Mouse (Mus musculus) heart, embryonic 10.5 days (tissue): ENCODE results near the gene Gpr19. TPM values are rescaled to one million over a fixed set of nuclear protein-coding genes. Genes with fewer than 3 reads are reported as not detected.
A peak's percentile ranks its signal among the peaks of the same experiment; 100 is the strongest.

Experiments
- DNase-seq: peaks from one replicate; pipeline ENCODE4 v3.0.0-alpha.2; 2017; ENCODE audit warnings: low spot score
- H3K27ac ChIP-seq: fragments of 300-500 bp; sonication (generic); 2 replicates; pipeline ENCODE4 v1.5.1; 2016; ENCODE audit warnings: mild to moderate bottlenecking
- H3K27me3 ChIP-seq: fragments of 300-500 bp; sonication (generic); 2 replicates; pipeline ENCODE4 v1.6.1; 2016; ENCODE audit warnings: mild to moderate bottlenecking; ENCODE audit not compliant: poor library complexity, insufficient read depth, severe bottlenecking
- H3K36me3 ChIP-seq: fragments of 300-500 bp; sonication (generic); 2 replicates; pipeline ENCODE4 v1.6.1; 2016; ENCODE audit warnings: mild to moderate bottlenecking, moderate library complexity
- H3K4me1 ChIP-seq: fragments of 300-500 bp; sonication (generic); 2 replicates; pipeline ENCODE4 v1.6.1; 2016; ENCODE audit warnings: mild to moderate bottlenecking
- H3K4me3 ChIP-seq: fragments of 300-500 bp; sonication (generic); 2 replicates; pipeline ENCODE4 v1.5.1; 2016; ENCODE audit warnings: mild to moderate bottlenecking, moderate library complexity
- H3K9me3 ChIP-seq: fragments of 300-500 bp; sonication (generic); 2 replicates; pipeline ENCODE4 v1.6.1; 2016; ENCODE audit warnings: mild to moderate bottlenecking, moderate library complexity
- WGBS: fragments of 180-500 bp; shearing (Covaris S2); methylation state at CpG from one replicate; pipeline ENCODE4 v1.1.7; 2016; 5-methylcytosine and 5-hydroxymethylcytosine counted together
- polyA plus RNA-seq: library from polyadenylated mRNA; unstranded; fragments of >200 nt; fragmentation: Nextera tagmentation; extraction: Ambion mirVana; gene quantifications from 2 replicates; pipeline ENCODE4 v1.2.1, GENCODE M21; 2016

Gene Gpr19
- polyA plus RNA-seq, 1 experiment from 2014 or later, result 9.0 TPM

DNA sequence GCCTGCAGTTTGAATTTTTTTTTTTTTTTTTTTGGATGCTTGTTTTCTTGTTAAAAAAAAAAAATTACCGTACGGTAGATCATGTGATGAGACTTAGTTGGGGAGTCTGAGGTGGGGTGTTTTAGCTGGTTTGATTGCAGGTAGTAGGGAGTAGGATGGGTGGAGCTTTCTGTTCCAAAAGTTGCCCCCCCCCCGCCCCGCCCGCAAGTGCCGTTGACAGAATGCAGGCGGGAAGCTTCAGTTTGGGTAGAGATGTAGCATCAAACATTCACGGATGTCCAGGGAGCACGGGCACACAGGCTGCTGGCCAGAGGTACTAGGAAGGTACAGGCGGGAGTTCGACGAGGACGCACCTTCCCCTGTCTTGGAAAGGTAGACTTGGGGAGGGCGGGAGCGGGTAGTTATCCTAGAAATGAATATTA is 30.5 kb upstream of the Gpr19 start:
- Histone ChIP-seq H3K4me3 (peak overlapping the region; percentile 70), H3K36me3 (0 out of 2 replicates have a peak, but pooled peaks cover 4% of the 10 kb centered on the region), H3K27ac (peak overlapping the region; percentile 95), H3K9me3 (no peaks in the 10 kb centered on the region), H3K4me1 (peaks cover 29% of the 10 kb centered on the region), H3K27me3 (no peaks in the 10 kb centered on the region)
- DNase-seq, result peak; percentile 83
- 1% methylated on average over 15 of the region's 15 CpGs for WGBS

- Histone ChIP-seq H3K4me3 (peak overlapping the region; percentile 70), H3K27me3 (no peaks in the 10 kb centered on the region), H3K4me1 (peaks cover 33% of the 10 kb centered on the region), H3K27ac (peak overlapping the region; percentile 95), H3K36me3 (0 out of 2 replicates have a peak, but pooled peaks cover 9% of the 10 kb centered on the region), H3K9me3 (no peaks in the 10 kb centered on the region)
- peak; percentile 96 for DNase-seq
- under 1% methylated on average over 63 of the region's 63 CpGs for WGBS
Observed at GRCm38 (mm10) chr6:134928096-134928888, 29.9 kb upstream of the Gpr19 start.

- no peak for DNase-seq
- Histone ChIP-seq H3K27me3 (no peaks in the 10 kb centered on the region), H3K4me1 (peaks cover 39% of the 10 kb centered on the region), H3K36me3 (0 out of 2 replicates have a peak, but pooled peaks cover 11% of the 10 kb centered on the region), H3K27ac (peak overlapping the region; percentile 95), H3K4me3 (peak overlapping the region; percentile 70), H3K9me3 (no peaks in the 10 kb centered on the region)
- 1% methylated on average over 13 of the region's 13 CpGs for WGBS
Observed at GRCm38 (mm10) chr6:134927595-134928095, 29.3 kb upstream of the Gpr19 start.

DNA sequence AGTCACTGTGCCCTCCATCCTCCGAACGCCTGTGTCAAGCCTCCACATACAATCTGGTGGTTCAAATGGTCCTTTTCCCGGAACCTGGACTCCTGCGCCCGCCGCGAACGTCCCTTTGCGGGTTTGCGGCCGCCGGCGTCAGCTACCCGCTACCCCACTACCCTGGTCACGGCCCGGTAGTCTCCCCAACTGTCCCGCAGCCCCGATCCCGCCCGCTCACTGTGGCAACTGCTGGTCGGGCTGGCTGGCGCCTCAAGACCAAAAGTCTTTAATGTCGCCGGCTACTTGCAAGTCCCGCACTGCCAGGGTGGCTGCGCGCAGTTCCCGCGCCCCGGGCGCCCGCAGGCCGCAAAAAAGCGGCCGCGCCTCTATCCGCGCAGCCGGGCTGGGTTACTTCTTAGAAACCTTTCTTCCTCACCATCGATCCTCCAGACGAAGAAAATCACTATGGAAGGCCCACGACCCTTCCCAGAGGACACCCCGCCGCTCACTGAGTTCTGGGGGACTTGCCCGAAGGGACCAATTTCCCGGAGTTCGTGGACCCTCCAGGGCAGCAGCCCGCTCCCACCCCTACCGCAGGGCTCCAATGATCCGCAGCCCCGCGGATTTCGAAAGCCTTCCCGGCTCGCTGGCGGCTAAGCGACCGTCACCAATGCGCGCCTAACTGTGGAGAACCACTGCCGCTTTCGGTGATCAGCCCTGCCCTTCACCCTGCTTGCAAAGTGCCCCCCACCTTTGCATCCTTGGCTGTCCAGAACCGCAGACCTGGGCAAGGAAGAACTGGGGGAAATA is 28.6 kb upstream of the Gpr19 start:
- Histone ChIP-seq H3K36me3 (0 out of 2 replicates have a peak, but pooled peaks cover 11% of the 10 kb centered on the region), H3K4me3 (peak overlapping the region; percentile 70), H3K27me3 (no peaks in the 10 kb centered on the region), H3K9me3 (no peaks in the 10 kb centered on the region), H3K4me1 (peaks cover 46% of the 10 kb centered on the region), H3K27ac (peak overlapping the region; percentile 95)
- WGBS, result under 1% methylated on average over 62 of the region's 63 CpGs
- peak; percentile 88 for DNase-seq

DNA sequence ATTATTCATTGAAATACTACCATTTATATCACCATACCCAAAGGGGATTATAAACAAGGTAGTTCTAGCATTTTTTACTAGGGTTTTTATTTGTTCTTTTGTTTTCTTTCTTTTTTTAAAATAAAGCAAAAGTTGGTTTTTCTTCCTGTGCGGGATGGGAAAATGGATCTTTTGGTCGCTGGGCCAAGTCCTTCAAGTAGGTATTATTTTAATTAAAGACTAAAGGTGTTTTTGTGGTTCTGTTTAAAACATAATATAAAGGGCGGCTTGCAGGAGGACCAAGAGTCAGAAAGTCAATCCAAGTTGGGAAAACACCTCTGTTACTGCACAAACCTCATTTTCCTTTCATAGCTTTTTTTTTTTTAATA is 27.9 kb upstream of the Gpr19 start:
- H3K36me3 ChIP-seq, result 0 out of 2 replicates have a peak, but pooled peaks cover 11% of the 10 kb centered on the region
- peak overlapping the region; percentile 95 for H3K27ac ChIP-seq
- DNase-seq, result no peak
- peak overlapping the region; percentile 70 for H3K4me3 ChIP-seq
- peaks cover 50% of the 10 kb centered on the region for H3K4me1 ChIP-seq
- no peaks in the 10 kb centered on the region for H3K27me3 ChIP-seq
- WGBS, result 12% methylated on average over 3 of the region's 3 CpGs
- no peaks in the 10 kb centered on the region for H3K9me3 ChIP-seq

DNA sequence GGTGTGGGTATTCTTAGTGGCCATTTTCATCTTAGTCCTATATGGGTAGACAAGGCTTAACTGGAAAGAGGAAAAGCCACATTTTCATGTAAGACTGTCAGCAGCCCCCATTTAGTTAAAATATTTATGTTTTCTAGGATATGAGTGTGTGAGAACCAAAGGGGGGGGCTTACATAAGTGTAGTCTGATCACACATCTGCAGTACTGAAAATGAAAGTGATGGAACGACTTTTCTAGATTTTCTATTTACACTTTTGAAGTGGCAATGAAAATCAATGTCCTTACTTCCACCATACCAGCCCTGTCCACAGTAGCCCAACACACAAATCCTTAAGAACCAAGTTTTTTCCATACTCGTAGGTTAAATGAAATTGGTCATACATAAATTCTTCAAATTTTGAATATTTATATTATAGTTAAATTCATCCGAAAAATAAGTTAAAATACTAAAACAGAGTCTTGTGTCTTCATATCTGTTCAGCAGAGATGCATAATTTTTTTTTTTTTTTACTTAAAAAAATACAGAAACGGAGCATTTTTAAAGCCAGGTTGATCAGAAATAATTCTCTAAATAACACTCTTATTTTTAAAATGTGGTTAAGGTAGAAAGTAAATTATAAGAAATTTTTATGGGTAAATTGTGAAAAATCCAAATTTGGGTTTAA is 27.4 kb upstream of the Gpr19 start:
- H3K4me1 ChIP-seq, result peaks cover 48% of the 10 kb centered on the region
- no peaks in the 10 kb centered on the region for H3K27me3 ChIP-seq
- H3K4me3 ChIP-seq, result peak overlapping the region; percentile 70; the same call in 1 of the 2 replicates
- DNase-seq, result no peak
- no peaks in the 10 kb centered on the region for H3K9me3 ChIP-seq
- peak overlapping the region; percentile 95; the same call in 1 of the 2 replicates for H3K27ac ChIP-seq
- 0 out of 2 replicates have a peak, but pooled peaks cover 11% of the 10 kb centered on the region for H3K36me3 ChIP-seq
- whole genome bisulfite sequencing, result 73% methylated on average over 4 of the region's 4 CpGs

- H3K27me3 ChIP-seq, result no peaks in the 10 kb centered on the region
- H3K36me3 ChIP-seq, result 0 out of 2 replicates have a peak, but pooled peaks cover 11% of the 10 kb centered on the region
- peaks cover 43% of the 10 kb centered on the region for H3K4me1 ChIP-seq
- no peak for DNase-seq
- H3K4me3 ChIP-seq, result no peak overlapping the region
- 76% methylated on average over 3 of the region's 3 CpGs for WGBS
- no peak overlapping the region for H3K27ac ChIP-seq
- H3K9me3 ChIP-seq, result no peaks in the 10 kb centered on the region
Observed at GRCm38 (mm10) chr6:134924262-134924661, 25.9 kb upstream of the Gpr19 start.

GRCm38 (mm10) chr6:134923670-134924069 is 25.3 kb upstream of the Gpr19 start:
- no peak overlapping the region for H3K27ac ChIP-seq
- DNase-seq, result no peak
- 0 out of 2 replicates have a peak, but pooled peaks cover 11% of the 10 kb centered on the region for H3K36me3 ChIP-seq
- no peak overlapping the region for H3K4me3 ChIP-seq
- peaks cover 47% of the 10 kb centered on the region for H3K4me1 ChIP-seq
- no peaks in the 10 kb centered on the region for H3K9me3 ChIP-seq
- WGBS, result 77% methylated on average over 4 of the region's 4 CpGs
- H3K27me3 ChIP-seq, result no peaks in the 10 kb centered on the region

DNA sequence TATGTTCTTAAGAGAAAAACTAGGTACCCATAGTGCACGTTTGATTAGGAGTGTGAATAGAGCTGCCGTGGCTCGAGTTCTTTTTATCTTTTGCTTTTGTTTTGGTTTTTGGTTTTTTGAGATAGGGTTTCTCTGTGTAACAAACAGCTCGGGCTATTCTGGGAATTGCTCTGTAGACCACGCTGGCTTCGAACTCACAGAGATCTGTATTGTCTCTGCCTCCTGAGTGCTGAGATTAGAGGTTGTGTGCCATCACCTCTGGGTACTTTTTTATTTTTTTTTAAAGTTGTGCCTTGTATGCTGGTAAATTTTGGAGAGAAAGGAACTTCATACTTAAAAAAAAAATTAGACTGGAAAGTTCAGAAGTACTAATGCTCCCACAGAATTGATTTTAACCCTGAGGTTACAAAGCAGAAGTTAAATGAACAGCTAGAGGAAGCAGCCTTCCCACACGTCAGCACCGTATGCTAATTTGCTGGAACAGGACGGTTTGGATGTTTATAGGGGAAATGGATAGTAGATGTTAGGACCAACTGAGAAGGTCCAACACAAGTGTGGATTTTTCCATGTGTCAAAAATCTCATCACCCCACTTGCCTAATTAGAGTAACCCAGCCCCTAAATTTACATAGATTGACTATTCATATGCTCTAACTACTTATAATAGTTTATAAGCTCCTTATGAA is 24.3 kb upstream of the Gpr19 start:
- WGBS, result 32% methylated on average over 9 of the region's 9 CpGs
- Histone ChIP-seq H3K36me3 (0 out of 2 replicates have a peak, but pooled peaks cover 11% of the 10 kb centered on the region), H3K27me3 (no peaks in the 10 kb centered on the region), H3K27ac (0 out of 2 replicates have a peak overlapping the region, but pooled peaks have one; percentile 96), H3K9me3 (no peaks in the 10 kb centered on the region), H3K4me3 (peak overlapping the region; percentile 92), H3K4me1 (peaks cover 46% of the 10 kb centered on the region)
- DNase-seq, result no peak

- Histone ChIP-seq H3K27ac (peak overlapping the region; percentile 96), H3K9me3 (no peaks in the 10 kb centered on the region), H3K36me3 (0 out of 2 replicates have a peak, but pooled peaks cover 11% of the 10 kb centered on the region), H3K4me3 (peak overlapping the region; percentile 92), H3K27me3 (no peaks in the 10 kb centered on the region), H3K4me1 (peaks cover 39% of the 10 kb centered on the region)
- DNase-seq, result no peak
- 6% methylated on average over 20 of the region's 20 CpGs for WGBS
Observed at GRCm38 (mm10) chr6:134921695-134922510, 23.5 kb upstream of the Gpr19 start.

- peak; percentile 80 for DNase-seq
- Histone ChIP-seq H3K36me3 (0 out of 2 replicates have a peak, but pooled peaks cover 11% of the 10 kb centered on the region), H3K4me1 (peaks cover 37% of the 10 kb centered on the region), H3K27me3 (no peaks in the 10 kb centered on the region), H3K9me3 (no peaks in the 10 kb centered on the region), H3K4me3 (peak overlapping the region; percentile 92), H3K27ac (peak overlapping the region; percentile 96)
- WGBS, result under 1% methylated on average over 32 of the region's 32 CpGs
Observed at GRCm38 (mm10) chr6:134921014-134921694, 22.8 kb upstream of the Gpr19 start.
